Mouse (Mus musculus) left cerebral cortex, postnatal 36 days (tissue): Measurements from ENCODE around the gene Gm10972. TPM values are rescaled to one million over a fixed set of nuclear protein-coding genes. Genes with fewer than 3 reads are reported as not detected.
A peak's percentile ranks its signal among the peaks of the same experiment; 100 is the strongest.
"Not testable (repeated sequence)": the region's sequence is repeated elsewhere in the genome, so short reads cannot be mapped to it uniquely, and the experiment has no call there.

Experiments used
- DNase-seq, 2 experiments: peaks; one replicate each; pipeline ENCODE4 v3.0.0; 2021 to 2022; ENCODE audit warnings: low spot score in 2 of 2, mixed read lengths in 1 of 2
- intact Hi-C: fragments of 180-260 bp; cut with DNase I; formaldehyde crosslinking; loops from one replicate; pipeline ENCODE4 v1.15.1; 2025
- total RNA-seq, 2 experiments: library from RNA; stranded (reverse); gene quantifications; 2 replicates each; pipeline ENCODE4 v1.2.3; 2021

Gene Gm10972
- total RNA-seq, 2 experiments from 2014 or later, result not detected

DNA sequence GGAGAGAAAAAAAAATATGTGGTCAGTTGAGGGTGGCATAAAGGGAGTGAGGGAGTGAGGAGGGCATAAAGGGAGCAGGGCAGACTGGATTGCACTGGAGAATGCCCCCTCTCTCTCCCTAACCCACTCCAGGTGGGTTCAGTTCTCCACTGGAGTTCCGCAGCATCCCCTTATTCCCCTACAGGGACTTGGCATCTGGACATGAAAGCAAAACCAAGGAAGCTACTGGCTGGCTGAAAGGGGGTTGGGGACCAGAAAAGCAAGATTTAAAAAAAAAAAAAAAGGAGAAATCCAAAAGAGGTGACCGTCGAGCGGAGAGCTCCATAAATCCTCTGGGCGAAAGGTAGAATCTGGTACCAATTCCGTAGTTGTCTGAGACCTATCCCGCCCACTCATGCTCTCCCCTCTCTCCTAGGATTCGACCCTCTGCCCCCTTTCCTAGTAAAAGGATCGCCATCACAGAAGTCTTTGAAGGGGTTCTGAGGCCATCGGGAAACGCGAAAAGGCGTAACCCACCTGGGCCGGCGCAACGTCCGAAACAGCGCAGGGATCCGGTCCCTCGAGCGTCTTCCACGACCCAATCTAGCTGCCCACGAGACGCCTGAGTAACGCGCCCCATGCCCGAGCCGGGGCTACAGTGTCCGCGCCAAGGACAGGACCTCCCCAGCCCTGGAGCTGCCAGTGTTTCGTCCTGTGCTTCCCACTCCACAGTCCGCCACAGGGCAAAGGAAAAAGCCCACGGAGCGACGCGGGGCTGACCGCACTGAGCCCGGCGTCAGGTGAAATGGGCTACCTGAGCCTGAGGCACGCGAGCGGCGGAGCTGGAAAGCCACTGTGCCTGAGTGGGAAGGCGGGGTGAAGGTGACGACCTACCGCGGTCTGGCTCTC, 15.2 kb downstream of the Gm10972 start:
- intact Hi-C loops, DNase-seq: not testable (repeated sequence)

DNA sequence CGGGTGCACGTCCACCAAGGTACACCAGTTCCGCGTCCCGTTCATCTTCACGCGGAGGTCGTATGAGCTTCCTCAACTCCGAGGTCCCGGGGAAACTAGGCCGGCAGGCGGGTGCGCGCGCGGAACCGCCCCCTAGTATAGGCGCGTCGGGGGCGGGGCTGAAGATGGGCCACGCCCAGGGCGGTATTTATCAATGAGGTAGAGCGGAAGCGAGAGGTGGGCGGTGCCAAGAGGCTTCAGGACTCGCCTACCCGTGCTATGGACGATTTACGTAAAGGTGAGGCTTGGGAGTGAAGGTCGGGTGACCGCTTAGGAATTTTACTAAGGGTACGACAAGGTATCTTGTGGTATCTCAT, 15.8 kb downstream of the Gm10972 start, which contains the start of gene Tuft1:
Tuft1 (minus strand) TSS at position 133 of the 356 bp plus-strand sequence.
- DNase-seq, result peak; percentile 39 to 40
- intact Hi-C loops, result not testable (repeated sequence)

DNA sequence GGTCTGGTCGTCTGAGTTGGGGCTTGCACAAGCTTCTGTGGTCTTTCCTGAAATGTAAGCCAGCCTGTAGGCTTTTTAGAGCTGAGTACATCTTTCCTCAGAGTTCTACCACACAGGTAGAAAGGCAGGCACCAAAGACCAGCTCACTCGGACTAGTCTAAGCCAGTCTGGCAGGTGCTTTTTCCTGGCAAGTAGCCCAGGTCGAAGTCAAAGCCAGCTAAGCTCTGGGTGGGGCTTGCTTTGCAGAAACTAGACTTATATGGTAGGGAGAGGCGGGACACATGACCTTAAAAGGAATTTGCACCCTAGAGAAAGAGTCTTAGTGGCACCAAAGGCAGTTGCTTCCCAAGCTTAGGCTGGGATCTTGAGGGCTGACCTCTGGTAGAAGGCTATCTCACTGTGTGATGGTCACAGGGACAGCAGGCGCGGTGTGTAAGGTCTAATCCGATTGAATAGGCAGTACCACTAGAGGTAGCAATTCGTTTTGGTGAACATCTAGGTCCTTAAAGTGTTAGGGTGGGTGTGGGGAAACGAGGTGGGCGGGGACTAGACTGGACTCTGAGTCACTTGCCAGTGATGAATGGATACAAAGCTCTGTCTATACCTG, 16.3 kb downstream of the Gm10972 start:
- DNase-seq, intact Hi-C loops: not testable (repeated sequence)

DNA sequence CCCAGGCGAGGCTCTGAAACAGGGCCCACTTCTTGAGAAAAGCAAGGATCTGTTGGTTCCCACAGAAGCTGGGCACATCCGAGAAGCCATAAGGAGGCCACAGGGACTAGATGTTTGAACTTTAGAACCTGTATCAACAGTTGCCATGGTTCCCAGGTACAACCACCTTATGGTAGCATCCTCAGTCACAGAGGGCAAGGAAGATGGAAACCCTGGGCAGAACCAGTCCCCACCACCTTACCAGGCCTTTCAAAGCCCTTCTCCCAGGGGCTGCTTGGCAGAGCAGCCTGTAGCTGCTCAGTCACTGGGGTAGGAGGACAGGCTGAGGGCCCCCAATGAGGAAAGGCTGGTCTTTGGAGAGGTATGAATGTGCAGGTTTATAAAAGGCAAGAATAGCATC, 17.9 kb downstream of the Gm10972 start:
- intact Hi-C loops, DNase-seq: not testable (repeated sequence)

DNA sequence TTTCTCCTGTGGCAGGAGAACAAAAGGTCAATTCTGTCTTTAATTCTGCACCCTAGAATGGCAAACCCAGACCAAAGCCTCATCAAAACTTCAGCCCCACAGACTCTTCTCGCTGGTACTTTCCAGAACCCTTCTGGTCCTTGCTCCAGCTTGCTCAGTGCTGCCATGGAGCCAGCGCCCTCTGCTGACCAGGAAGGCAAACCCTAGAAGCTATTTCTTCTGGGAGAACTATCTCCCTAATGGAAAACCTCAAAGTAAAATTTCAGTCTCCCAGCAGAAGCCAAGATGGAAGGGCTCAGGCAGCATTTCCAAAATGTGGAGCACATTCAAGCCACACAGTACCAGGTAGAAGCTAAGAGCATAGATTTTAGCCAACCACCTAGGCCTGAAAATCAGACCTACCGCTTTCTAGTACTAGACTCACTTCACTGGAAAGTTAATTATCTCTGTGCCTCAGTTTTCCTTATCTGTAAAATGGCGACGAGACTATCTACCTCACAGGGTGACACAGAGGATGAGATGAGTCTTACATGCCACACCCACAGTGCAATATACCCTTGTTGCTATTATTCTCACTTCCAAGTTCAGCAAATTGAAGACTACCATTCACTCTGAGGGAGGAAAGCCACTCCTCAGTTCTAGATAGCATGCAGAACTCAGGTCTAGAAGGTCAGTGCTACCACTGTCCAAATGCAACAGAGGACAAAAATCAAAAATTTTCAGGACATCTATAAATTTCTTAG, 22.3 kb downstream of the Gm10972 start:
- DNase-seq, intact Hi-C loops: not testable (repeated sequence)

DNA sequence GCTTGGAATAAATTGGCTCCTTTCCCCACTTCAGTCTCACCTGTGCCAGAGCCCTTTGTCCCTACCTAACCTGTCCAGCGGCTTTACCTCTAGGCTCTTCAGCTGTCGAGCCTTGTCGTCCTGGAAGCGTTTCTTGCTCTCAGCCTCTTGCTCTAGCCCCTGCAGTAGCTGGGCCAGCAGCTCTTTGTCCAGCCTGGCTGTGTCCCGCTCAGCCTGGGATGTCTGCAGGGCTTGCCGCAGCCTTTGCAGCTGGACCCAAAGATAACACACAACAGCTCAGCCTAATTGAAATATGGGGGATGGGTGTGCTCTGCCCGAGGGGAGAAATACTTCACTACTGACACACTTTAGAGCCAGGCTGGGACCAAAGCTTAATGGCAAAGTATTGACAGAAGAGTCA, 23.0 kb downstream of the Gm10972 start:
- DNase-seq, intact Hi-C loops: not testable (repeated sequence)

DNA sequence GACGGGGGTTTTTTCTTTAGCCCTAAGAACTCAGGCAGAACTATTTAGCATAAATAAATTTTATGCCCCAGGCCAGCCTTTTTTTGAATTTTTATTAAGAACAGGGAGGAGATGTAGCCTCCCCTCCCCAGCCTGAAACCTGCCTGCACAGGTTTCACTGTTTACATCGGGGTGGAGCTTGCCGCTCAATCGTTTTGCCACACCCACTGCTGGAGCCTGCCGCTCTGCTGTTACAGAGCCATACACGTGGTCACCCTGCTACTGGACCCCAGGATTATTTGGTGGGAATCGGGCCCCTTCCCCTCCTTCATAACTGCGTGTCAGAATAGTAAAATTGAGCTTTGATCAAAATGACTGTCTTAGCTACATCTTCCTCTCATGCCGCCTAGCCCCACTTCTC, 32.2 kb downstream of the Gm10972 start:
- DNase-seq, intact Hi-C loops: not testable (repeated sequence)

DNA sequence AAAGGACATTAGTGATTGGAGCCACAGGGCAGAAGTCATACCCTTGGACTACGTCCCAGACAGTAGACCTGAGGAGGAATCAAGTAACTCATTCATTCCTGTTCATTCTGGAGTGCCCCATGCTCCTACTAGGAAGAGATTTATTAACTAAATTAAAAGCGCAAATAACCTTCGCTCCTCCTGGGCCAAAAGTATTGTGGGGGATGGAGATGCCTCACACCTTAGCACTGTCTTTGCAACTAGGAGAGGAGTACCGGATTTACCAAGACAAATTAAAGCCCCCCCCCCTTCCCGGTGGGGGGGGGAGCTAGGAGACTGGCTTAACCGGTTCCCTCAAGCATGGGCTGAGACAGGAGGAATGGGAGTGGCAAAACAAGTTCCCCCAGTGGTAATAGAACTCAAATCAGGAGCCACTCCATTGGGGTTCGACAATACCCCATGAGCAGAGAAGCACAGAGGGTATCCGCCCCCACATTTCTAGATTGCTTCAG, 36.5 kb downstream of the Gm10972 start:
- DNase-seq, result no peak
- intact Hi-C loops, result no loop called here

DNA sequence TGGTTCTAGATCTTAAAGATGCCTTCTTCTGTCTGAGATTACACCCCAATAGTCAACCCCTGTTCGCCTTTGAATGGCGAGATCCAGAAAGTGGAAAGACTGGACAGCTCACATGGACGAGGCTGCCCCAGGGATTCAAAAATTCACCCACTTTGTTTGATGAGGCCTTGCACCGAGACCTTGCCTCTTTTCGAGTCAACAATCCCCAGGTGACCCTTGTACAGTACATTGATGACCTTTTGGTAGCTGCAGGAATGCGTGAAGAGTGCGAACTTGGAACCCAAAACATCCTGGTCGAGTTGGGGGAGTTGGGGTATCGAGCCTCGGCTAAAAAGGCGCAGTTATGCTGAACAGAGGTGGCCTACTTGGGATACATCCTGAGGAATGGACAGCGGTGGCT, 37.1 kb downstream of the Gm10972 start:
- DNase-seq, intact Hi-C loops: not testable (repeated sequence)

DNA sequence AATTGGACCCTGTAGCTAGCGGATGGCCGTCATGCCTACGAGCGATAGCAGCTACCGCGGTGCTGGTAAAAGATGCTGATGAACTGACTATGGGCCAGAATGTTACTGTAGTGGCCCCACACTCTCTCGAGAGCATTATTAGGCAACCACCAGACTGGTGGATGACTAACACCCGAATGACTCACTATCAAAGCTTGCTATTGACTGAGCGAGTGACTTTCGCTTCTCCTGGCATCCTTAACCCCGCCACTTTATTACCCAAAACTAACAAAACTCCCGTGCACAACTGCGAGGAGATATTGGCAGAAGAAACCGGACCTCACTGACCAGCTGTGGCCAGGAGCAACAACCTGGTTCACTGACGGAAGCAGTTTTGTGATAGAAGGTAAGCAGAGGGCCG, 37.9 kb downstream of the Gm10972 start:
- intact Hi-C loops, result no loop called here
- DNase-seq, result no peak

DNA sequence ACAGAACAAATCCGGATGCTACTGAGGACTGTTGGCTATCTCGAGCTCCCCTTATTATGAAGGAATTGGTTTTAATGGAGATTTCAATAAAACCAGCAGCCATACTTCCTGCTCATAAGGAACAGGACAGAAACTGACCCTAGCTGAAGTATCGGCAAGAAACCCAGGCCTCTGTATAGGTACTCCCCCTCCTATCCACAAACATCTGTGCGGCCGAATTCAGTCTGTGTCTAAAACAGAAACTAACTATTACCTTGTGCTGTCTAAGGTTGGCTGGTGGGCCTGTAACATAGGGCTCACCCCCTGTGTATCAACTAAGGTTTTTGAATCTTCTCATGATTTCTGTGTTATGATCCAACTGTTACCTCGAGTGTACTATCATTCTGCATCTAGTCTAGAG, 40.7 kb downstream of the Gm10972 start:
- intact Hi-C loops, result no loop called here
- DNase-seq, result no peak

DNA sequence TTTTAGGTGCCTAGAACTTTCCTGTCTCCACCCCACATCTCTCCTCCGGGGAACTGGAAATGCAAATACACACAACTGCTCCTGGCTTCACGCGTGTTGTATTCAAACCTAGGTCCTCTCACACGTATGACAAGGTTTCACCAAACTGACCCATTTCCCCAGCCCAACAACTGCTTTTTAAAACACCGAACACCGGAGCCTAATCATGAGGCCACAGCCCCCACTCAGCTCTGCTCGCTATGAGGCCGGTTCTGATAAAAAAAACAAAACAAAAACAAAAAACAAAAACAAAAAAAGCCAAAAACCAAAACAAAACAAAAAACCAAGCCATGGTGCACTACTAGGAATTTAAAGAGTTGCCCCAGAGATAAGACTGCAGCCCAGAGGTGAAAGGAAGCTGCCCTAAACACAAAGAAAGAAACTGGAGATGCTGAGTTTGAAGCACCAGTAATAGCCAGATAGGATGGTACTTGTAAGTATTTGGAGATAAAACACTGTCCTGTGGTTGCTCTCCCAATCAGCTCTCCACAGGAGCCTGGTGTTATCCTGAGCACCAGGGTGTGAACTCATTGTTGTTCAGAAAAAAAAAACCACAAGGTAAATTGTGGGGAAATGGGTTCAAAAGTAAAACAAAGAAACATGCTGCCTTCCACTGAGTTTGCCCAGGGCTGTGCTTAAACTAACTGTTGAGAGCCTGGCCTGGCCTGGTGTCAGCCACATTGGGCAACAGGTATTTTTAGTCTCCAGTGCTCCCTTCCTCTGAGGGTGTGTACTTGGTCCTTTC, 43.3 kb downstream of the Gm10972 start:
- intact Hi-C loops, DNase-seq: not testable (repeated sequence)

DNA sequence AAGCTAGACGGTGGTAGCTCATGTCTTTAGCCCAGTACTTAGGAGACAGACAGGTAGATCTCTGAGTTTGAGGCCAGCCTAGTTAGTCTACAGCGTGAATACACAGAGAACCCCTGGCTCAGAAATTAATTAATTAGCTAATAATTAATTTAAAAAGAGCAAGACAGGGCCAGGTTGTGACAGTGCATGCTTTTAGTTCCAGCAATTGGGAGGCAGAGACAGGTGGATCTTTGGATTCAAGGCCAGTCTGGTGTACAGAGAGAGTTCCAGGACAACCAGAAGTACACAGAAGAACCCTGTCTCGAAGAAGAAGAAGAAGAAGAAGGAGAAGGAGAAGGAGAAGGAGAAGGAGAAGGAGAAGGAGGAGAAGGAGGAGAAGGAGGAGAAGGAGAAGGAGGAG, 45.8 kb downstream of the Gm10972 start:
- DNase-seq, intact Hi-C loops: not testable (repeated sequence)

DNA sequence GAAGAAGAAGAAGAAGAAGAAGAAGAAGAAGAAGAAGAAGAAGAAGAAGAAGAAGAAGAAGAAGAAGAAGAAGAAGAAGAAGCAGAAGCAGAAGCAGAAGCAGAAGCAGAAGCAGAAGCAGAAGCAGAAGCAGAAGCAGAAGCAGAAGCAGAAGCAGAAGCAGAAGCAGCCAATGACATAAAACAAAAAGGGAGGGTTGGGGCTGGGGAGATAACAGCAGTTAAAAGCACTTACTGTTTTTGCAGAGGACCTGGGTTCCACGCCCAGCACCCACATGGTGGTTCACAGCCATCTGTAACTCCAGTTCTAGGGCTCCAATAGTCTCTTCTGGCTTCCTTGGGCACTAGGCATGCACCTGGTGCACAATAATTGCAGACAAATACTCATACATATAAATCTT, 46.3 kb downstream of the Gm10972 start:
- intact Hi-C loops, result not testable (repeated sequence)

DNA sequence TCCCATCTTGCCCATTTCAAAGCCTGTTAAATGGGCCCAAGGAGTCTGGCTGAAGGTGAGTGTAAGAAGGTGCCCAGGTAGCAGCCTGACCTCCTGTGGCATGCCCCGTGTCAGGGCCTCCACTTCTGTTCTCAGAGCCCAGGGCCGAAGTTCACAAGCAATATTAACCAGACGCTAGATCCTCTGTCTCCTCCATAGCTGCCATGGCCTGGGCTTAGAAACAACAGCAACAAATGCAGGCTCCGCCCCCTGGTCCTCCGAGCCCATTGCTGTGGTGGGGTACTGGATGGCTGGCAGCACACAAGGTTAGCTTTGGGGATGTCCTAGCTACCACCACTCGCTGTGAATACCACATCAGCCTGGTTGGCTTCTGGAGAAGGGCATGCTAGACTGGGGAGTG, 47.2 kb downstream of the Gm10972 start:
- DNase-seq, intact Hi-C loops: not testable (repeated sequence)

More for the DNA sequence above, 46.3 kb downstream of the Gm10972 start:
- not testable (repeated sequence) for DNase-seq

DNA sequence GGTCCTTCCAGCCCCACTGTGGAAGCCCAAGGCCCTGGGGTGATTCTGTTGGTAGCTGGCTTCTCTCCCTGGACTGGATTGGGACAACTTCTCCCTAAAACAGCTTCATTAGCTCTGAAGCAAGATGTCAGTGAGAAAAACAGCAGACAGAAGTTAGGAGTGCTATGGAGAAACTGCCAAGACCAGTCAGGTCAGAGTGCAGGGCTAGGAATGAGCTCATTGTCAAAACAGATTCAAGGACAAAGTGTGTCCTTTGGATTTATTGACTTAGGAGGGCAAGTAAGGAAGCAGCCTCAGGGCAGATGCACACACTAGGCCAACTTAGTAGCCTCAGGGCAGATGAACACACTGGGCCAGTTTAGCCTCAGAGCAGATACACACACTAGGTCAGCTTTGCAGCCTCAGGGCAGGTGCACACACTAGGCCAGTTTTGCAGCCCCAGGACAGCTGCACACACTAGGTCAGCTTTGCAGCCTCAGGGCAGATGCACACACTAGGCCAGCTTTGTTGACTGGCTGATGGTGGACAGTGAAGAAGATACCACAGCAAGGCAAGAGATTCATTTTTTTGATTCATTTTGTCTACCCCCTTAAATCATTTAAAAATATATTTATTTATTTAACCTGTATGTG, 47.8 kb downstream of the Gm10972 start:
- DNase-seq, result no peak
- intact Hi-C loops, result no loop called here

DNA sequence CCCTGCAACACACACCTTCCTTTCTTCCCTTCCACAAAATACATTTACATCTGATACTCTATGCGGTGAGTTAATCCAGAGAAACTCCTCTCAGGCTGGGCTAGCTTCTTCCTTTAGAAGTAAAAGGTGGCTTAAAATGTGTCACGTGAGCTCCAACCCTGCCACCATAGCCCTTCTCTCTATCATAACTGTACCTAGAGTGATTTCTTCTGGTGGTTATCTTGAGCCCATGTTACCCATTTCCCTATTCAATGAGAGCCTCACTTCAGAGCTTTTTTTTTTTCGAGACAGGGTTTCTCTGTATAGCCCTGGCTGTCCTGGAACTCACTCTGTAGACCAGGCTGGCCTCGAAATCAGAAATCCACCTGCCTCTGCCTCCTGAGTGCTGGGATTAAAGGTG, 48.8 kb downstream of the Gm10972 start:
- intact Hi-C loops, DNase-seq: not testable (repeated sequence)
